Mouse (Mus musculus) stomach, embryonic 16.5 days (tissue): ENCODE measurements at regions not wholly inside any gene's neighbourhood (a gene's known extent, or its start where the extent isn't known, plus 50 kb on each side); places are given as distances from the start of the nearest gene placed in this dataset.

Source experiments
- ATAC-seq: fragments of 200-750 bp; cut with Nextera tagmentation; 2 replicates; pipeline ENCODE4 v1.8.0; 2017; ENCODE audit warnings: moderate number of reproducible peaks, moderate TSS enrichment; ENCODE audit not compliant: insufficient read depth, low FRiP score
- H3K27ac ChIP-seq: fragments of 300-500 bp; sonication (generic); 2 replicates; pipeline ENCODE4 v1.5.1; 2014; ENCODE audit warnings: low read length
- H3K27me3 ChIP-seq: fragments of 300-500 bp; sonication (generic); 2 replicates; pipeline ENCODE4 v1.6.1; 2014; ENCODE audit warnings: low read length, control low read depth, mixed read lengths; ENCODE audit not compliant: control insufficient read depth, insufficient read depth
- H3K36me3 ChIP-seq: fragments of 300-500 bp; sonication (generic); 2 replicates; pipeline ENCODE4 v1.6.1; 2014; ENCODE audit warnings: low read length; ENCODE audit not compliant: control insufficient read depth, insufficient read depth
- H3K4me1 ChIP-seq: fragments of 300-500 bp; sonication (generic); 2 replicates; pipeline ENCODE4 v1.6.1; 2014; ENCODE audit warnings: low read length, control low read depth, mixed read lengths; ENCODE audit not compliant: control insufficient read depth, insufficient read depth
- H3K4me2 ChIP-seq: fragments of 300-500 bp; sonication (generic); 2 replicates; pipeline ENCODE4 v1.6.1; 2014; ENCODE audit warnings: low read depth, low read length, mixed read lengths
- H3K4me3 ChIP-seq: fragments of 300-500 bp; sonication (generic); replicated peaks from 2 replicates; pipeline ENCODE4 v1.5.1; 2014; ENCODE audit warnings: mild to moderate bottlenecking, low read length
- H3K9ac ChIP-seq: fragments of 300-500 bp; sonication (generic); 2 replicates; pipeline ENCODE4 v1.6.1; 2014; ENCODE audit warnings: low read length
- H3K9me3 ChIP-seq: fragments of 300-500 bp; sonication (generic); replicated peaks from 2 replicates; pipeline ENCODE4 v1.6.1; 2016; ENCODE audit warnings: low read length, control low read depth; ENCODE audit not compliant: control insufficient read depth
- WGBS: fragments of 180-500 bp; shearing (Covaris S2); extraction: QIAGEN DNeasy Blood & Tissue Kit; methylation state at CpG from one replicate; pipeline ENCODE4 v1.1.7; 2014; 5-methylcytosine and 5-hydroxymethylcytosine counted together

- 84% methylated on average over 3 of the region's 3 CpGs for WGBS
- H3K27ac ChIP-seq, result no peak overlapping the region
- no peaks in the 10 kb centered on the region for H3K27me3 ChIP-seq
- H3K4me2 ChIP-seq, result no peak overlapping the region
- H3K4me1 ChIP-seq, result no peaks in the 10 kb centered on the region
- no peak overlapping the region for H3K4me3 ChIP-seq
- H3K36me3 ChIP-seq, result no peaks in the 10 kb centered on the region
- no peak for ATAC-seq
- H3K9ac ChIP-seq, result no peak overlapping the region
- H3K9me3 ChIP-seq, result no peaks in the 10 kb centered on the region
These were observed 113.0 kb downstream of the Cog6 start for GRCm38 (mm10) chr3:52904028-52904427.

- no peak overlapping the region for H3K4me3 ChIP-seq
- 0 out of 2 replicates have a peak, but pooled peaks cover 4% of the 10 kb centered on the region for H3K4me1 ChIP-seq
- ATAC-seq, result 0 out of 2 replicates have a peak, but pooled peaks have one; percentile 50
- no peaks in the 10 kb centered on the region for H3K36me3 ChIP-seq
- no peak overlapping the region for H3K4me2 ChIP-seq
- H3K27ac ChIP-seq, result no peak overlapping the region
- no peaks in the 10 kb centered on the region for H3K9me3 ChIP-seq
- 33% methylated on average over 4 of the region's 4 CpGs for WGBS
- H3K9ac ChIP-seq, result no peak overlapping the region
- H3K27me3 ChIP-seq, result no peaks in the 10 kb centered on the region
These were observed 119.4 kb downstream of the Cog6 start for GRCm38 (mm10) chr3:52897665-52898064.

GRCm38 (mm10) chr3:52896462-52896861 is 120.6 kb downstream of the Cog6 start:
- Histone ChIP-seq H3K9ac (no peak overlapping the region), H3K4me1 (0 out of 2 replicates have a peak, but pooled peaks cover 4% of the 10 kb centered on the region), H3K4me2 (no peak overlapping the region), H3K27me3 (no peaks in the 10 kb centered on the region), H3K9me3 (no peaks in the 10 kb centered on the region), H3K36me3 (no peaks in the 10 kb centered on the region), H3K27ac (no peak overlapping the region), H3K4me3 (no peak overlapping the region)
- 78% methylated on average over 7 of the region's 7 CpGs for WGBS
- no peak for ATAC-seq

- Histone ChIP-seq H3K9me3 (no peaks in the 10 kb centered on the region), H3K9ac (no peak overlapping the region), H3K4me1 (0 out of 2 replicates have a peak, but pooled peaks cover 4% of the 10 kb centered on the region), H3K27me3 (no peaks in the 10 kb centered on the region), H3K36me3 (no peaks in the 10 kb centered on the region), H3K4me3 (no peak overlapping the region), H3K4me2 (no peak overlapping the region), H3K27ac (no peak overlapping the region)
- no peak for ATAC-seq
- 86% methylated on average over 5 of the region's 5 CpGs for WGBS
These were observed 121.3 kb downstream of the Cog6 start for GRCm38 (mm10) chr3:52895751-52896150.

GRCm38 (mm10) chr3:52894812-52895211 is 122.2 kb downstream of the Cog6 start:
- Histone ChIP-seq H3K27me3 (no peaks in the 10 kb centered on the region), H3K9me3 (no peaks in the 10 kb centered on the region), H3K4me3 (no peak overlapping the region), H3K27ac (no peak overlapping the region), H3K4me1 (0 out of 2 replicates have a peak, but pooled peaks cover 4% of the 10 kb centered on the region), H3K4me2 (no peak overlapping the region), H3K36me3 (no peaks in the 10 kb centered on the region), H3K9ac (no peak overlapping the region)
- ATAC-seq, result no peak
- WGBS, result 89% methylated on average over 2 of the region's 2 CpGs

- H3K27me3 ChIP-seq, result no peaks in the 10 kb centered on the region
- no peak overlapping the region for H3K4me2 ChIP-seq
These were observed 127.8 kb downstream of the Cog6 start for GRCm38 (mm10) chr3:52889156-52889715.

GRCm38 (mm10) chr3:52881981-52882380 is 135.1 kb downstream of the Cog6 start:
- H3K4me1 ChIP-seq, result no peaks in the 10 kb centered on the region
- no peaks in the 10 kb centered on the region for H3K36me3 ChIP-seq
- H3K27ac ChIP-seq, result no peak overlapping the region
- H3K9ac ChIP-seq, result no peak overlapping the region
- 74% methylated on average over 3 of the region's 3 CpGs for WGBS
- H3K27me3 ChIP-seq, result no peaks in the 10 kb centered on the region
- no peak for ATAC-seq
- H3K9me3 ChIP-seq, result no peaks in the 10 kb centered on the region
- H3K4me3 ChIP-seq, result no peak overlapping the region
- H3K4me2 ChIP-seq, result no peak overlapping the region

More at GRCm38 (mm10) chr3:52889156-52889715, 127.8 kb downstream of the Cog6 start:
- no peak overlapping the region for H3K4me3 ChIP-seq
- H3K9me3 ChIP-seq, result no peaks in the 10 kb centered on the region
- ATAC-seq, result no peak
- H3K4me1 ChIP-seq, result no peaks in the 10 kb centered on the region
- no peak overlapping the region for H3K9ac ChIP-seq
- 69% methylated on average over 4 of the region's 4 CpGs for WGBS
- no peak overlapping the region for H3K27ac ChIP-seq
- H3K36me3 ChIP-seq, result no peaks in the 10 kb centered on the region

- WGBS, result 70% methylated on average over 4 of the region's 4 CpGs
- Histone ChIP-seq H3K9ac (no peak overlapping the region), H3K36me3 (no peaks in the 10 kb centered on the region), H3K4me1 (no peaks in the 10 kb centered on the region), H3K27ac (no peak overlapping the region), H3K4me2 (no peak overlapping the region), H3K4me3 (no peak overlapping the region), H3K9me3 (no peaks in the 10 kb centered on the region), H3K27me3 (no peaks in the 10 kb centered on the region)
- no peak for ATAC-seq
These were observed 135.9 kb downstream of the Cog6 start for GRCm38 (mm10) chr3:52881139-52881538.

GRCm38 (mm10) chr3:52879700-52880099 is 137.3 kb downstream of the Cog6 start:
- H3K4me3 ChIP-seq, result no peak overlapping the region
- no peaks in the 10 kb centered on the region for H3K27me3 ChIP-seq
- no peak overlapping the region for H3K9ac ChIP-seq
- no peaks in the 10 kb centered on the region for H3K36me3 ChIP-seq
- ATAC-seq, result no peak
- no peaks in the 10 kb centered on the region for H3K4me1 ChIP-seq
- H3K4me2 ChIP-seq, result no peak overlapping the region
- 60% methylated on average over 10 of the region's 10 CpGs for WGBS
- no peaks in the 10 kb centered on the region for H3K9me3 ChIP-seq
- H3K27ac ChIP-seq, result no peak overlapping the region
